Mouse (Mus musculus): ENCODE data around the gene Arl5a. TPM values are rescaled to one million over a fixed set of nuclear protein-coding genes. Genes with fewer than 3 reads are reported as not detected.

The Arl5a gene
- 43.2 and 45.7 TPM in 2 replicates for polyA plus RNA-seq (2015; fragmentation: Nextera tagmentation; extraction: Ambion mirVana)

DNA sequence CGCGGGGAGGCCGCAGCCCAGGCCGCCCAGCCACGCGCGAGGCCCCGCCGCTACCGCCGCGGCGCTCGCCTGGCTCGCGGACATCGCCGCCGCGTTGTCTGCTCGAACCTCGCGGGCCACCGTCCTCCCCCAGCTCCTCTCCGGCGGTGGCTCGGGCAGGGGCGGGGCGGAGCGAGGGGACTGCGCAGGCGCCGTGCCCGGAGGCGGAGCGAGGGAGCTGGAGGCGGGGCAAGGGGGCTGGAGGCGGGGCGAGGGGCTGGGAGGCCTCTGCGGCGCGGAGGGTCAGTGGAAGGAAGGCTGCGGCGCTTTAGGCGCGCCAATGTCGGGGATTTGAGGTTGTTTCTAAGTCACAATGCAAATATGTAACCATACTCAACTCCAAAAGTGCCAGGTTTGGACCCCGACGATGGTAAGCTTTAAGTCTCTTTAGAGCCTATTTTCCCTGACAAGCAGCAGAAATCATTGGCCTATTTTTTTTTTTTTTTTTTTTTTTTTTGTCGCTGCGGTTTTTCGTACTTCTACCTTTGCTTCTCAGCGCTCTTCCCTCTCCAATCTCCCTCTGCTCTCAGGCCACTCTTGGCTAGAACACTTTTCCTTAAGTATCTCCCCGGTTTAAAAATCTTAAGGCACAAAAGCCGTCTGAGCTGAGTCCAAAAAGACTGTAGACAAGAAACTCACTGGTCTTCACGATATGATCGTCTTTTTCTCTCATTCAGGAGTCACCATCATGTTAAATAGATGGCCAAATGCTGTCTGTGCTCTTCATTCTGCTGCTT lies at the start of gene Arl5a:
Gene Arl5a, minus strand, starts transcription at position 155 of the 776 bp plus-strand sequence.
- H3K36me3 ChIP-seq (ENCODE audit: control insufficient read depth, insufficient read depth), result no peaks in the 10 kb centered on the region
- H3K4me1 ChIP-seq (ENCODE audit: control insufficient read depth, insufficient read depth, low read length), result peaks cover 35% of the 10 kb centered on the region
- H3K9me3 ChIP-seq (replicated peaks; ENCODE audit: control insufficient read depth, low read length), result no peaks in the 10 kb centered on the region
- peak within 1 kb of the TSS; percentile 100 for H3K4me3 ChIP-seq (ENCODE audit: low read length)
- peak; percentile 97 for ATAC-seq (replicated peaks; ENCODE audit: extremely low read depth, insufficient read depth, low FRiP score)
- H3K27ac ChIP-seq (ENCODE audit: low read length), result peak within 1 kb of the TSS; percentile 92
- H3K9ac ChIP-seq (ENCODE audit: low read length), result peak within 1 kb of the TSS; percentile 99
- H3K4me2 ChIP-seq (ENCODE audit: low read depth, low read length), result peak within 1 kb of the TSS; percentile 80
- under 1% methylated on average over 56 of the region's 57 CpGs for WGBS
- no peaks in the 10 kb centered on the region for H3K27me3 ChIP-seq (ENCODE audit: control insufficient read depth, insufficient read depth, low read length)

DNA sequence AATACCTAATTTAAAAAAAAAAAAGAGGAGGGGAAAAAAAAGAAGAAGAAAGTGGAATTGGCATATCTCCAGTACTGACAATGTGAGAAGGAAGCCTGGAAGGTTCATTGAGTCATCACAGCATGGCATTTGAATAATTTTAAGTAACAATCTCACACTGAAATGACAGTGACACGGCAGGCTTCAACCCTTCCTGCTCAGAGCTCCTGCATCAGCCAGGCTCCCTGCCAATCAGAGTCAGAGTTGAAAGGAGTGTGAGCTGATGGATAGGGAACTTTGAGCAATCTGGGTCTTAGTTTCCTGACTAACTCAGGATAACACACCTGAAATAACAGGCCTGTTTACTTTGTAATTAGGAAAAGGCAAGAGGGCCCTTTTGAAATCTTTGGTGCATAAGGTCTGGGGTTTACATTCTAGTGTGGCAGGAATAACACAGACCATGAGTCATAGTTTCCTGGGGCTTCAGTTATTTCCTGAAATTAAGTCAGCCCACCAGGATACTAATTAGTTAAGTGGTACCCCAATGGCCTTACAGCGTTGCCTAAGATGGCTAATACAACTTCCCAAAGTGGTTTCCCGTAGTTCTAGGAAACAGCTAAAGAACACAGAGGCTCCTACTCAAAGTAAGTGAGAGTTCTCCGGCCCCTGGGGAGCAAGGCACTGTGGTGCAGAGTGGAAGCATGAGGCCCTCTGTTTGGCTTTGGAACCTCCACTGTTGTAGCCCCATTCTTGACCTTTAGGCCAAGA lies 47.0 kb upstream of the Arl5a start:
- H3K4me2 ChIP-seq (ENCODE audit: low read depth, low read length), result no peak overlapping the region
- no peak overlapping the region for H3K27ac ChIP-seq (ENCODE audit: low read length)
- ATAC-seq (replicated peaks; ENCODE audit: extremely low read depth, insufficient read depth, low FRiP score), result peak; percentile 32; the same call in 1 of the 2 replicates
- H3K27me3 ChIP-seq (ENCODE audit: control insufficient read depth, insufficient read depth, low read length), result no peaks in the 10 kb centered on the region
- no peaks in the 10 kb centered on the region for H3K36me3 ChIP-seq (ENCODE audit: control insufficient read depth, insufficient read depth)
- no peaks in the 10 kb centered on the region for H3K9me3 ChIP-seq (replicated peaks; ENCODE audit: control insufficient read depth, low read length)
- WGBS, result 29% methylated on average over 4 of the region's 4 CpGs
- peaks cover 9% of the 10 kb centered on the region for H3K4me1 ChIP-seq (ENCODE audit: control insufficient read depth, insufficient read depth, low read length)
- H3K9ac ChIP-seq (ENCODE audit: low read length), result no peak overlapping the region
- no peak overlapping the region for H3K4me3 ChIP-seq (ENCODE audit: low read length)

DNA sequence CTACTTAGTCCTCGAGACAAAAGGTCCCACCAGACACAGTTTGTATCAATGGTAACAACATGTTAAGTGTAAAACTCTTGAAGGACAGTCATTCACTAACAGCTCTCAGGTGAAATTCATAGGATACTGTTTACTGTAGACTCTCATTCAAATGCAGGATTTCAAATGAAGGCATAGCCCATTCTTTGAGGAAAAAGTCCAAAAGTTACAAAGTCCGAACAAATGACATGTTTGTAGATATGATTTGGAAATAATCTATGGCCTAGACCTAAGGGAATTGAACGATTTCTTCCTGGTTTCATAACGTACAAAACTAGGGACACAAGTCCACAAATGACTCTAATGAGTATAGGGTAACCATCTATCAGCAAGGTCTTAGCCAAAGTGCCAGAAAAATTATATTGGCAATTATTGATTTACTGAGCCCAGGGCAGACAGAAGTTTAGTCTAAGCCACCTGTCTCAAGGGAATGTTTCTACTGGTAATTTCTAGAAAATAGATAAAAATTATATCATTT lies 45.4 kb upstream of the Arl5a start:
- Histone ChIP-seq H3K36me3 (ENCODE audit: control insufficient read depth, insufficient read depth) (no peaks in the 10 kb centered on the region), H3K9me3 (replicated peaks; ENCODE audit: control insufficient read depth, low read length) (no peaks in the 10 kb centered on the region), H3K27me3 (ENCODE audit: control insufficient read depth, insufficient read depth, low read length) (no peaks in the 10 kb centered on the region), H3K4me1 (ENCODE audit: control insufficient read depth, insufficient read depth, low read length) (peaks cover 7% of the 10 kb centered on the region), H3K4me3 (ENCODE audit: low read length) (no peak overlapping the region), H3K9ac (ENCODE audit: low read length) (no peak overlapping the region), H3K4me2 (ENCODE audit: low read depth, low read length) (no peak overlapping the region), H3K27ac (ENCODE audit: low read length) (no peak overlapping the region)
- 68% methylated on average over 4 of the region's 4 CpGs for WGBS
- no peak for ATAC-seq (replicated peaks; ENCODE audit: extremely low read depth, insufficient read depth, low FRiP score)

DNA sequence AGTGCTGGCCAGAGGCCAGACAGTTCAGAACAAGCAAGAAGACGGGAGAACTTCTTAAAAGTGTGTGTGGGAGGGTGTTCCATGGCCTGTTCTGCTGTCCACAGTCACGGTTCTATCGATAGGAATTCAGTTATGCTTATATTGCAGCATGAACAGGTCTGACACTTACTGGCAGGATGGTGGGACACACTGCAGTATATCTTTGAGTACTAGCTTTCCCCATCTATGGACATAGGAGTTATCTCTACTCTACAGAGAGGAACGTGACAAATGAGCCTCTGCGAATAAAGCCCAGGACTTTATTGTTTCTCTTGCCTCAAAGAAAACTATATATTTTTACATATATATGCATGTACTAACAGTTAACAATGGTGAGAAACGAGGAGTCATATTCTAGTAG lies 42.9 kb upstream of the Arl5a start:
- H3K4me1 ChIP-seq (ENCODE audit: control insufficient read depth, insufficient read depth, low read length), result peaks cover 7% of the 10 kb centered on the region
- H3K9ac ChIP-seq (ENCODE audit: low read length), result no peak overlapping the region
- no peak overlapping the region for H3K4me2 ChIP-seq (ENCODE audit: low read depth, low read length)
- H3K36me3 ChIP-seq (ENCODE audit: control insufficient read depth, insufficient read depth), result no peaks in the 10 kb centered on the region
- H3K4me3 ChIP-seq (ENCODE audit: low read length), result no peak overlapping the region
- 67% methylated on average over 6 of the region's 6 CpGs for WGBS
- H3K27me3 ChIP-seq (ENCODE audit: control insufficient read depth, insufficient read depth, low read length), result no peaks in the 10 kb centered on the region
- H3K27ac ChIP-seq (ENCODE audit: low read length), result no peak overlapping the region
- ATAC-seq (replicated peaks; ENCODE audit: extremely low read depth, insufficient read depth, low FRiP score), result no peak
- H3K9me3 ChIP-seq (replicated peaks; ENCODE audit: control insufficient read depth, low read length), result no peaks in the 10 kb centered on the region

DNA sequence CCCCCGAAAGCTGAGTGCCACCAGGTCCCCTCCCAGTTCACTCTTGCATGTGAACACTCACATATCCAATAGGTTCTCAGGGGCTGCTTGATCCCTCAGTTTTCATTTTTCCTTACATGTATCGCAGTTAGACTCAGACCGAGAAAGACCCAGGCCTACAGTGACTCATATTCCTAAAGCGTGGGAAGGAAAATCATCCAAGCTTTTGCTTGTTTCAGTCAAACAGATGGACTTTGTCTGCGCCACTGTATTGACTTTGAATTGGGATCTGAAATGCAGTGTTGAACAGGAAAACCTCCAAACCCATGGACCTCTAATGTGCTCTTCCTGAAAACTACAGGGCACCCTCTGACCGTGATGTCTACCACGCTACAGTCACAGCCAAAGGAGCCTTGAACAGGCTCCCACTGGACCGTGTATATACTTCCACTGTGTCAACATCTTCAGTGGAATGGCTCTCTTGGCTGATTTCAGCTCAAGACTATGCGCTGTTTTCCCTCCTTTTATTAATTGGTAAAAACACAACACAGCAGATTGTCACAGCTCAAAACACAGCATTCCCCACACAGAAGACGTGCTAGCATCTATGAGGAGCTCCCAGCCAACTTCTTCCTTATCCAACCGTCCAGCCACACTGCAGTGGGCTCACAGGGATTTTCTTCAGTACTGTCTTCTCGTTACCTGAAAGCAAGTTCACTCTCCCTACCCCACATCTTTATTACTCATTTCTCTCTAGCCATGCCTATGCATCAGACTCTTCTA lies 36.7 kb upstream of the Arl5a start:
- Histone ChIP-seq H3K4me3 (ENCODE audit: low read length) (no peak overlapping the region), H3K9ac (ENCODE audit: low read length) (no peak overlapping the region), H3K4me1 (ENCODE audit: control insufficient read depth, insufficient read depth, low read length) (no peaks in the 10 kb centered on the region), H3K27me3 (ENCODE audit: control insufficient read depth, insufficient read depth, low read length) (no peaks in the 10 kb centered on the region), H3K4me2 (ENCODE audit: low read depth, low read length) (no peak overlapping the region), H3K36me3 (ENCODE audit: control insufficient read depth, insufficient read depth) (no peaks in the 10 kb centered on the region), H3K9me3 (replicated peaks; ENCODE audit: control insufficient read depth, low read length) (no peaks in the 10 kb centered on the region), H3K27ac (ENCODE audit: low read length) (no peak overlapping the region)
- ATAC-seq (replicated peaks; ENCODE audit: extremely low read depth, insufficient read depth, low FRiP score), result no peak
- WGBS, result 87% methylated on average over 12 of the region's 12 CpGs

DNA sequence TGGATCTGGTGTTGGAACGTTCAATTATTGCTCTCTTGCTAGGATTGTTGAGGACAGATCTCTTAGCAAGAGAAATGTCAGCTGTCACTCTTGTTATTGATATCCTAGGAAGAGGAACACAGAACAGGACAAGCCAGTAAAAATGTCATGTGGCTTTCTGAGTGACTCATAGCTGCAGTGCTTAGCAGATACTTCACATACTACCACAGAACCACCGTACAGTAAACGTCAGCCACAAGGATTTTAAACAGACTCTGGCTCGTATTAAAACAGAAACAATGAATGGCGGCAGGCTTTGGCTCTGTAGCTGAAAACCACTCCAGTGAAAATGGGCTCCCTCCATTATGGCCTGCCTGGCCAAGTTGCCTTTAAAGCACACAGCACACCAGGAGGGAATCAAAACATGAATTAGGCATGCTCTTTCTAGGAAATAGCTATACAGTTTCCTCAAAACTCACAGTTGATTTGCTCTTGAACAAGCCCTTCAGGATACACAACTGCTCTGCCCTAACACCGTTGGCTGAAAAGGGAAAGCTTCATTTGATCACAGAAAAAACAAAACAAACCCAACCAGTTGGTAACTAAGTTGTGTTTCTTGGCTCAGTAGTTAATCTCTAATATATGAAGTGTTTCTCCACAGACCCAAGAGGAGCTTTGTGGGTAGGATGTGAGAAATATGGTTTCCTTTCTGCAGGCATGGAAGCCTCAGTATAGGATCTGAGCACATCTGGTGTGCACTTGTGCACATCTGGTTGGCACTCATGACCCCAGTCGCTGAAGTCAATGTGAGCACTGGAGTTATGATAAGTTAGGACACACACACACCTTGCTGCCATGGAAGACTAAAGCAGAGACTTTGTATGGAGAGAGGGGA lies 31.1 kb upstream of the Arl5a start:
- Histone ChIP-seq H3K9me3 (replicated peaks; ENCODE audit: control insufficient read depth, low read length) (no peaks in the 10 kb centered on the region), H3K36me3 (ENCODE audit: control insufficient read depth, insufficient read depth) (no peaks in the 10 kb centered on the region), H3K27me3 (ENCODE audit: control insufficient read depth, insufficient read depth, low read length) (no peaks in the 10 kb centered on the region), H3K9ac (ENCODE audit: low read length) (no peak overlapping the region), H3K4me2 (ENCODE audit: low read depth, low read length) (no peak overlapping the region), H3K27ac (ENCODE audit: low read length) (no peak overlapping the region), H3K4me1 (ENCODE audit: control insufficient read depth, insufficient read depth, low read length) (peaks cover 3% of the 10 kb centered on the region), H3K4me3 (ENCODE audit: low read length) (no peak overlapping the region)
- no peak for ATAC-seq (replicated peaks; ENCODE audit: extremely low read depth, insufficient read depth, low FRiP score)
- WGBS, result 53% methylated on average over 7 of the region's 7 CpGs

DNA sequence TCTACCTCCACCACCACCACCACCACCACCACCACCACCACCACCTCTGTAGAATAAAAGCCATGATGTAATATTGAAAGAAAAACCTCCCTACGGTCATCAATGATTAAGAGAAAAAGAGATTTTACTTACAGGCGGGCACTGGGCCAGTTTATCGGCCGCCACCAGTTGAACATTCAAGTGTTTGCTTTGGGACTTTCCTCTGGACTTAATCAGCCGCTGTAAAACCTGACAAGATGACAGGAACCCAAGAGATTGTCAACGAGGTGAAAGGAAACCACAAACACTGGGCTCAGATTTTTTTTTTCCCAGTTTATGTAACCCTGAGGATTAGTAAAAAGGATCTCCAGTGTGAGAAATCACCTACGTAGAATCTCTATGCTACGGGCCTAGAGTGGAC lies 25.1 kb upstream of the Arl5a start:
- H3K9me3 ChIP-seq (replicated peaks; ENCODE audit: control insufficient read depth, low read length), result no peaks in the 10 kb centered on the region
- H3K4me1 ChIP-seq (ENCODE audit: control insufficient read depth, insufficient read depth, low read length), result peaks cover 14% of the 10 kb centered on the region
- H3K27me3 ChIP-seq (ENCODE audit: control insufficient read depth, insufficient read depth, low read length), result no peaks in the 10 kb centered on the region
- no peak overlapping the region for H3K4me3 ChIP-seq (ENCODE audit: low read length)
- no peak overlapping the region for H3K9ac ChIP-seq (ENCODE audit: low read length)
- no peak overlapping the region for H3K27ac ChIP-seq (ENCODE audit: low read length)
- no peak overlapping the region for H3K4me2 ChIP-seq (ENCODE audit: low read depth, low read length)
- no peaks in the 10 kb centered on the region for H3K36me3 ChIP-seq (ENCODE audit: control insufficient read depth, insufficient read depth)
- 35% methylated on average over 8 of the region's 8 CpGs for WGBS
- no peak for ATAC-seq (replicated peaks; ENCODE audit: extremely low read depth, insufficient read depth, low FRiP score)

DNA sequence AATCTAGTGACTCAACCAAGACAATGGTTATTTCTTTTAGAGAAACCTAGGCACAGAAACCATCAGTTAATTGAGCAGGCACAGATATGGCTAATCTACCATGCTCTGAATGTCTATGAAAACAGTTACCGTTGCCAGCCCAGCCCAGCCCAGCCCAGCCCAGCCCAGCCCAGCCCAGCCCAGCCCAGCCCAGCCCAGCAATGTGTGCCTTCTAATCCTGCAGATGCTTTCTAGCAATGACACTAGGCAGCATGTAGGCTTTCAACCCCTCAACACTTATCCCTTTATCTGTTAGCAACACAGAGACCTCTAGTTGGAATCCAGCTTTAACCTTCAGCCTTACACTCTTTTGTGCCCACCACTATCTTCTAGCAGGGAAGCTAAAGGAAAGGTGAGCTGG lies 24.2 kb upstream of the Arl5a start:
- H3K4me3 ChIP-seq (ENCODE audit: low read length), result no peak overlapping the region
- H3K36me3 ChIP-seq (ENCODE audit: control insufficient read depth, insufficient read depth), result no peaks in the 10 kb centered on the region
- no peak overlapping the region for H3K9ac ChIP-seq (ENCODE audit: low read length)
- no peak overlapping the region for H3K27ac ChIP-seq (ENCODE audit: low read length)
- no peak for ATAC-seq (replicated peaks; ENCODE audit: extremely low read depth, insufficient read depth, low FRiP score)
- H3K4me1 ChIP-seq (ENCODE audit: control insufficient read depth, insufficient read depth, low read length), result peaks cover 14% of the 10 kb centered on the region
- no peaks in the 10 kb centered on the region for H3K27me3 ChIP-seq (ENCODE audit: control insufficient read depth, insufficient read depth, low read length)
- H3K9me3 ChIP-seq (replicated peaks; ENCODE audit: control insufficient read depth, low read length), result no peaks in the 10 kb centered on the region
- H3K4me2 ChIP-seq (ENCODE audit: low read depth, low read length), result no peak overlapping the region
- 33% methylated on average over 1 of the region's 1 CpGs for WGBS
